Mouse (Mus musculus) A20 (cell line): ENCODE data around the gene Pik3r1.

Source experiments
- DNase-seq: peaks from one replicate; pipeline ENCODE4 v3.0.0-alpha.2; 2011; ENCODE audit warnings: low read depth, low spot score

Pik3r1 gene

GRCm38 (mm10) chr13:101738769-101739168 is 29.2 kb downstream of the Pik3r1 start:
- no peak for DNase-seq

GRCm38 (mm10) chr13:101736521-101737387 is 31.3 kb downstream of the Pik3r1 start:
- no peak for DNase-seq

GRCm38 (mm10) chr13:101735364-101736120 is 32.5 kb downstream of the Pik3r1 start:
- DNase-seq = peak; percentile 22

GRCm38 (mm10) chr13:101734227-101734626 is 33.8 kb downstream of the Pik3r1 start:
- DNase-seq = no peak

GRCm38 (mm10) chr13:101732675-101733074 is 35.3 kb downstream of the Pik3r1 start:
- DNase-seq = no peak

GRCm38 (mm10) chr13:101731777-101732176 is 36.2 kb downstream of the Pik3r1 start:
- no peak for DNase-seq

GRCm38 (mm10) chr13:101730351-101730750 is 37.7 kb downstream of the Pik3r1 start:
- DNase-seq = no peak

- DNase-seq = no peak
These were observed 38.6 kb downstream of the Pik3r1 start for GRCm38 (mm10) chr13:101729248-101730055.

- no peak for DNase-seq
These were observed 39.2 kb downstream of the Pik3r1 start for GRCm38 (mm10) chr13:101728816-101729215.

GRCm38 (mm10) chr13:101728300-101728699 is 39.7 kb downstream of the Pik3r1 start:
- no peak for DNase-seq

- DNase-seq = no peak
These were observed 40.2 kb downstream of the Pik3r1 start for GRCm38 (mm10) chr13:101727837-101728236.

GRCm38 (mm10) chr13:101726922-101727321 is 41.1 kb downstream of the Pik3r1 start:
- no peak for DNase-seq

GRCm38 (mm10) chr13:101721901-101722595 is 46.0 kb downstream of the Pik3r1 start:
- DNase-seq = no peak

- no peak for DNase-seq
These were observed 46.9 kb downstream of the Pik3r1 start for GRCm38 (mm10) chr13:101721154-101721553.

GRCm38 (mm10) chr13:101719312-101719870 is 48.6 kb downstream of the Pik3r1 start:
- DNase-seq = peak; percentile 87

GRCm38 (mm10) chr13:101718744-101719143 is 49.3 kb downstream of the Pik3r1 start:
- DNase-seq = no peak

- DNase-seq = no peak
These were observed 50.2 kb downstream of the Pik3r1 start for GRCm38 (mm10) chr13:101717836-101718235.

- DNase-seq = no peak
These were observed 54.5 kb downstream of the Pik3r1 start for GRCm38 (mm10) chr13:101713429-101714088.

GRCm38 (mm10) chr13:101712720-101713428 is 55.1 kb downstream of the Pik3r1 start:
- DNase-seq = no peak

GRCm38 (mm10) chr13:101712099-101712498 is 55.9 kb downstream of the Pik3r1 start:
- no peak for DNase-seq
